Mouse (Mus musculus) intestine, postnatal 0 days (tissue): ENCODE data around the gene Sh2d3c. TPM values are rescaled to one million over a fixed set of nuclear protein-coding genes. Genes with fewer than 3 reads are reported as not detected.

Source experiments
- ATAC-seq: fragments of 200-750 bp; cut with Nextera tagmentation; 2 replicates; pipeline ENCODE4 v1.8.0; 2017; ENCODE audit warnings: mild to moderate bottlenecking, moderate TSS enrichment, moderate library complexity
- H3K27ac ChIP-seq: fragments of 300-500 bp; sonication (generic); 2 replicates; pipeline ENCODE4 v1.5.1; 2014; ENCODE audit warnings: mild to moderate bottlenecking, low read depth, low read length, moderate library complexity
- H3K27me3 ChIP-seq: fragments of 300-500 bp; sonication (generic); replicated peaks from 2 replicates; pipeline ENCODE4 v1.6.1; 2014; ENCODE audit warnings: low read length, mixed read lengths; ENCODE audit not compliant: control insufficient read depth, insufficient read depth
- H3K36me3 ChIP-seq: fragments of 300-500 bp; sonication (generic); 2 replicates; pipeline ENCODE4 v1.6.1; 2014; ENCODE audit warnings: mild to moderate bottlenecking, moderate library complexity; ENCODE audit not compliant: control insufficient read depth, insufficient read depth
- H3K4me1 ChIP-seq: fragments of 300-500 bp; sonication (generic); replicated peaks from 2 replicates; pipeline ENCODE4 v1.6.1; 2014; ENCODE audit warnings: antibody characterized with exemption, low read length, mixed read lengths; ENCODE audit not compliant: control insufficient read depth, insufficient read depth
- H3K4me2 ChIP-seq: fragments of 300-500 bp; sonication (generic); replicated peaks from 2 replicates; pipeline ENCODE4 v1.6.1; 2014; ENCODE audit warnings: low read depth, mild to moderate bottlenecking, moderate library complexity
- H3K4me3 ChIP-seq: fragments of 300-500 bp; sonication (generic); 2 replicates; pipeline ENCODE4 v1.5.1; 2014; ENCODE audit warnings: low read depth, low read length
- H3K9ac ChIP-seq: fragments of 300-500 bp; sonication (generic); 2 replicates; pipeline ENCODE4 v1.6.1; 2014; ENCODE audit warnings: mild to moderate bottlenecking, low read depth, low read length
- H3K9me3 ChIP-seq: fragments of 300-500 bp; sonication (generic); 2 replicates; pipeline ENCODE4 v1.6.1; 2016; ENCODE audit warnings: mixed run types; ENCODE audit not compliant: control insufficient read depth
- CTCF ChIP-seq: sonication (generic); IDR thresholded peaks from 2 replicates; pipeline ENCODE4 v1.5.1; 2016; ENCODE audit warnings: low read depth, mild to moderate bottlenecking, control low read depth, antibody characterized with exemption, moderate library complexity
- WGBS: fragments of 180-500 bp; shearing (Covaris S2); extraction: QIAGEN DNeasy Blood & Tissue Kit; methylation state at CpG from one replicate; pipeline ENCODE4 v1.1.7; 2014; 5-methylcytosine and 5-hydroxymethylcytosine counted together
- polyA plus RNA-seq: library from polyadenylated mRNA; unstranded; fragments of >200 nt; fragmentation: Nextera tagmentation; extraction: Ambion mirVana; gene quantifications from 2 replicates; pipeline ENCODE4 v1.2.1, GENCODE M21; 2015

The Sh2d3c gene
- polyA plus RNA-seq, 1 experiment from 2014 or later: 11.2 TPM

DNA sequence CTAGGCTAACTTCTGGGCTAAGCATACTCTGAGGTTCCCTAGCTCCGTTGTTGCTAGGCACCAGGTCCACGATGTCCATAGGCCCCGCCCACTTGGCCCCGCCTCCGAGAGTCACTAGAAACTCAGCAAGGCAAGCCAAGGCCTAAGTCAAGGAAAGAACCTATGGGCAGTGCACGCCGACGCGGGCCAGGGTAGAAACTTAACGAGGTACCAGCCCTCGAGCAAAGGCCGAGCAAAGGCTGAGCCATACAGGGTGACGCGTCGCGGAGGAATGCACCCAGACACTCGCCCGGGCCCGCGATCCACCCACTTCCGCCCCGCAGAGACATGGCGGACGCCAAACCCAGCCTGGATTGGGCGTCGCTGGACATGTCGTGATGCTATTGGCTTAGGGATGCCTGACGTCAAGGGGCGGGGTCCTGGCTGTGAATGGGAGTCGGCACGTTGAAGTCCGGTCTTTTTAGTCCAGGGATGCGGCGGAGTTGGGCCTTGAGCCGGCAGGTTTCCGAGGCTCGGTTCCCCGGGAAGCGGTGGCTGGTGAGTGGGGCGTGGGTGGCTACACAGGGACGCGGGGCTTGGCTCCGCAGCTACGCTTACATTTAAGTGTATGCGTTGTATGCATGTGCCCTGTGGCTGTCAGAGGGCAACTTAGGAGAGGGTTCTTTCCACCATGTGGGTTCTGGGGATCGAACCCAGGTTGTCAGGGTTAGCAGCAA is 54.7 kb downstream of the Sh2d3c start, which contains the start of the genes Ttc16 and Ptrh1:
Gene Ttc16 (minus strand): TSS at position 275 of the 716 bp plus-strand sequence.
Gene Ptrh1 (plus strand): TSS at position 428 of the 716 bp plus-strand sequence.
- WGBS: under 1% methylated on average over 46 of the region's 46 CpGs
- H3K4me1 ChIP-seq: no peaks in the 10 kb centered on the region; the same call in 1 of the 2 replicates
- H3K4me2 ChIP-seq: peak within 1 kb of the TSS; percentile 80
- H3K36me3 ChIP-seq: no peaks in the 10 kb centered on the region
- peak within 1 kb of the TSS; percentile 45 for H3K9ac ChIP-seq
- ATAC-seq: peak; percentile 97
- H3K9me3 ChIP-seq: no peaks in the 10 kb centered on the region
- TF ChIP-seq CTCF: no peak
- no peaks in the 10 kb centered on the region for H3K27me3 ChIP-seq
- H3K27ac ChIP-seq: peak within 1 kb of the TSS; percentile 58
- H3K4me3 ChIP-seq: peak within 1 kb of the TSS; percentile 49

DNA sequence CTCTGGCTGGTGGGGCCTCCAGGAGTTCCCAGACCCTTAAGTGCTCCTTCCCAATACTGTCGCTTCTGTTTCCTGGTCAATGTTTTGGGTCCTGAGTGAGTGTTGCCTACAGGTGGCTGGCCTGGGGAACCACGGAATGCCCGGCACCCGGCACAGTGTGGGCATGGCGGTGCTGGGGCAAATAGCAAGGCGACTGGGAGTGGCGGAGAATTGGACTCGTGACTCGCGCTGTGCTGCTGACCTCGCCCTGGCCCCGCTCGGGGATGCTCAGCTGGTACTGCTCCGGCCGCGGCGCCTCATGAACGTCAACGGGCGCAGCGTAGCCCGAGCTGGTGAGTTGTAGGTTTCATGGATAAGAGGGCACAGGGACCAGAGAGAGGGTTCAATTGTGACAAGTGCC is 55.3 kb downstream of the Sh2d3c start:
- ATAC-seq: no peak
- no peaks in the 10 kb centered on the region for H3K36me3 ChIP-seq
- no peaks in the 10 kb centered on the region for H3K9me3 ChIP-seq
- no peak overlapping the region for H3K27ac ChIP-seq
- H3K4me2 ChIP-seq: peak overlapping the region; percentile 80
- WGBS: 20% methylated on average over 22 of the region's 22 CpGs
- no peaks in the 10 kb centered on the region; the same call in 1 of the 2 replicates for H3K4me1 ChIP-seq
- peak overlapping the region; percentile 49 for H3K4me3 ChIP-seq
- peak overlapping the region; percentile 45; the same call in 1 of the 2 replicates for H3K9ac ChIP-seq
- no peak for TF ChIP-seq CTCF
- H3K27me3 ChIP-seq: no peaks in the 10 kb centered on the region

DNA sequence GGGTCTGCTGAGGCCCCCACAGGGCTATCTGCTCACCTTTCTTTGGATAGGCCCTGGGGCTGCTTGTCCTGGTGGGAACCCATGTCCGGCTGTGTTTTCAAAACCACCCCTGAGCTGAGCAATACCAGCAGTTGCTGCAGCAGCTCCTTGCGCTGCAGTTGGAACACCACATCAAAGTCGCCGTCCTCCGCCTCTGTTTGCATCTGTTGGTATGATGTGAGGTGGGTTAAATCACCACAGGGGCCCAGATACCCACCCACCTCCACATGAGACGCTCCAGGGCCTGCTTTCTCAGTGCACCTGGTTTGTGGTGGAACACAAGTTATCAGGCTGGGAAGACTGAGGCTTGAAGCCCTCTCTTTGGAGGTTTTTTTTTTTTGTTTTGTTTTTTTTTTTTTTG is 57.2 kb downstream of the Sh2d3c start:
- Histone ChIP-seq H3K4me3 (no peak overlapping the region), H3K36me3 (no peaks in the 10 kb centered on the region), H3K27ac (no peak overlapping the region), H3K9ac (no peak overlapping the region), H3K4me1 (no peaks in the 10 kb centered on the region; the same call in 1 of the 2 replicates), H3K9me3 (no peaks in the 10 kb centered on the region), H3K27me3 (no peaks in the 10 kb centered on the region), H3K4me2 (no peak overlapping the region)
- no peak for TF ChIP-seq CTCF
- WGBS: 91% methylated on average over 6 of the region's 6 CpGs
- no peak for ATAC-seq

DNA sequence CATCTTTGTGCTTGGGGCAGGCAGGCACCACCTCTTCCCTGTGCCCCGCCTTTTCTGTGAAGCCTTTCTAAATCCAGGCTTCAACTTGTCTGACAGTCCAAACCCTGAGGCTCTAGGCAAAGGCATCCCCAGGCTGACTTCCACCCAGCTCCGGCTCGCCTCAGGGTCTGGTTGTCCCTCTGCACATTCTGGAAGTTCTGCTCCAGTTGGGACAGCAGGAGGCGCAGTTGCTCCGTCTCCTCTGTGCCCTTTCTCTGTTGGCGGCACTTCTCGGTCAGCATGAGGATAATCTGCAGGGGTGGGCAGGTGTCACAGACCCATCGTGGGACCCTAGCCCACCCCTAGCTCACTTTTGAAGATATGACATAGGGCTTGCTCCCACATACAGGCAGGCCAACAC is 58.3 kb downstream of the Sh2d3c start:
- Histone ChIP-seq H3K4me2 (no peak overlapping the region), H3K4me1 (no peaks in the 10 kb centered on the region; the same call in 1 of the 2 replicates), H3K9me3 (no peaks in the 10 kb centered on the region), H3K9ac (no peak overlapping the region), H3K4me3 (no peak overlapping the region), H3K27me3 (no peaks in the 10 kb centered on the region), H3K27ac (no peak overlapping the region), H3K36me3 (no peaks in the 10 kb centered on the region)
- ATAC-seq: no peak
- 27% methylated on average over 8 of the region's 8 CpGs for WGBS
- peak; percentile 94 for TF ChIP-seq CTCF

DNA sequence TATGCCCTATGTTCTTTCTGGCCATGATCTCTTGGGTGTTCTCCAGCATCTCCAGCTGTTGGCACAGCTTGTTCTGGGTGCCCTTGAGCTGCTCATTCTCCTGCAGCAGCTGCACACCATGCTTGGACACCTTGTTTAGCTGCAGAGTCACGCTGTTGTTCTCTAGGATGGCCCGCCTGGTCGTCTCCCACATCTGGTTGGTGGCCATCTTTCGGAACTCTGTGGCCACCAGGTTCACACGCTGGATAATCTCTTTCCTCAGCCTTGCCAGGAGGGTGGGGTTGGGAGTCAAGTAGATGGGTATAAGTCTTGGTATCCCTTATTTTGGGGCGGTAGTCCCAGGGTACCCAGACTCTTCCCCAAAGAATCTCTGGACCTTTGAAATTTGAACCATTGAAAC is 58.9 kb downstream of the Sh2d3c start:
- no peak overlapping the region for H3K4me3 ChIP-seq
- no peaks in the 10 kb centered on the region for H3K9me3 ChIP-seq
- H3K27me3 ChIP-seq: no peaks in the 10 kb centered on the region
- no peak overlapping the region for H3K27ac ChIP-seq
- no peaks in the 10 kb centered on the region; the same call in 1 of the 2 replicates for H3K4me1 ChIP-seq
- no peaks in the 10 kb centered on the region for H3K36me3 ChIP-seq
- H3K4me2 ChIP-seq: no peak overlapping the region
- no peak for TF ChIP-seq CTCF
- no peak for ATAC-seq
- no peak overlapping the region for H3K9ac ChIP-seq
- 95% methylated on average over 6 of the region's 6 CpGs for WGBS

DNA sequence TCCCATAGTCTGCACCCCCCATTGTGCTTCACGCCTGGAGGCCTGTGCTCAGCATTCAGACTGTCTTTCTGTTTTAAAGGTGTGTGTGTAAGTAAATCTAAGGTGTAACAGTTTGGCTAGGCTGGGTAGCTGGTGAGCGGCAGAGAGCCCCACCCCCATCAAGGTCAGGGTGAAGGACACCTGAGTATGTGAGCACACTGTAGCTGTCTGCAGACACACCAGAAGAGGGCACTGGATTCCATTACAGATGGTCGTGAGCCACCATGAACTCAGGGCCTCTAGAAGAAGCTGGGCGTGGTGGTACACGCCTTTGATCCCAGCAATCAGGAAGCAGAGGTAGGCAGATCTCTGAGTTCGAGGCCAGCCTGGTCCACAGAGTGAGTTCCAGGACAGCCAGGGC is 60.9 kb downstream of the Sh2d3c start:
- H3K36me3 ChIP-seq: no peaks in the 10 kb centered on the region
- no peaks in the 10 kb centered on the region for H3K9me3 ChIP-seq
- no peak for ATAC-seq
- 66% methylated on average over 6 of the region's 6 CpGs for WGBS
- no peak overlapping the region for H3K4me3 ChIP-seq
- H3K4me2 ChIP-seq: no peak overlapping the region
- no peaks in the 10 kb centered on the region for H3K4me1 ChIP-seq
- no peaks in the 10 kb centered on the region for H3K27me3 ChIP-seq
- no peak overlapping the region for H3K27ac ChIP-seq
- H3K9ac ChIP-seq: no peak overlapping the region
- TF ChIP-seq CTCF: 0 out of 2 replicates have a peak, but pooled peaks have one; percentile 11
